Mouse (Mus musculus) right cerebral cortex, postnatal 10 days (tissue): ENCODE results near the gene Polk.

Experiments
- DNase-seq, 2 experiments: peaks; one replicate each; pipeline ENCODE4 v3.0.0; 2021; ENCODE audit warnings: low spot score in 2 of 2

The Polk gene

DNA sequence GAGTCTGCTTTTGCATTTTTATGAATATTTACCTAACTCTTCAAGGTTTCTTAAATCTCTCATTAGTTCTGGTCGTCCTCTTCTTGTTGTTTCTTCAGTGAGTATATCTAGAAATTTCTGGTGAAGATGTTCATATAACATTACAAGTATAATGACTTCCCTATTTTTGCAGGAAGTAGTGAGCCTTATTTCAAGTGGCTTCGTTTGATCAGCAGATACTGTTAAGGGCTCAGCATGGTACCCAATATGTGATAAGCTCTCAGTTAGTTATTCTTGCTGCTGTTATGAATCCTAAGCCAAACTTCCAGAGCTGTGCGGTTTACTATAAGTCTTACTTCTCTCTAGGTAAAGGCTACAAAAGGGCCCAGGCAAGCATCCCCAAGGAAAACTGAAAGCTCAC lies 12.8 kb downstream of the Polk start:
- DNase-seq: no peak

DNA sequence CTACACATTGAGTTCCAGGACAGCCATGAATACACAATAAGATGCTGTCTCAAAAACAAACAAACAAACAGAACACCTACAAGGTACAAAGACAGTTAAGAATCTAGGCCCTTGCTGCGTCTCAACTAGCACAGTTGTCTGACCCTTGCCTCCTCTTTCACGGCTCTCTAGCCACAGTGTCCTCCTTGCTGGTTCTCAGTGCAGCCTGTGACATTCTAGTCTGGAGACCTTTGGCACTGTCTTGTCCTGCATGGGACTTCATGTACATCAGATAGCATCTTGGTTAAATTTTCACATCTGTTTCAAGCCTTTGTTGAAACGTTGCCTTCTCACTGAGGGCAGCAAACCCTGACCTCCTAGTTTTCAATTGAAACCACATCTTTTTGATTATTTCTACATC lies 13.6 kb downstream of the Polk start:
- DNase-seq: no peak

DNA sequence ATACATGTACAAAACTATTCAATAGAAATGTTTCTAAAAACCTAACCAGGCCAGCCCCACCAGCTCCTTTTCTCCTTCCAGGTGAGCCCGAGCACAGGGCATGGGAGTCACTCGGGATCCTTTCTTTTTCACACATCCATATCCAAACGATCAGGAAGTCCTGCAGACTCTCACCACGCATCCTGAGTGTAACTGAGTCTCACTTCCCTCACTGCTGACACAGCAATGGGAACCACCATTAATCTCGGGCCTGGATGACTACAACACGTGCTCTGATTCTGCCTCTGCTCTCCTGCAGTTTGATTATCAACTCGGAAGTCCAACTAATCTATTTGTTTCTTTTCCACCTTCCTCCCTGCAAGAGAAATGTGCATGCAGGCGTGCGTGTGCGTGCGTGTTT lies 14.5 kb downstream of the Polk start:
- no peak for DNase-seq

DNA sequence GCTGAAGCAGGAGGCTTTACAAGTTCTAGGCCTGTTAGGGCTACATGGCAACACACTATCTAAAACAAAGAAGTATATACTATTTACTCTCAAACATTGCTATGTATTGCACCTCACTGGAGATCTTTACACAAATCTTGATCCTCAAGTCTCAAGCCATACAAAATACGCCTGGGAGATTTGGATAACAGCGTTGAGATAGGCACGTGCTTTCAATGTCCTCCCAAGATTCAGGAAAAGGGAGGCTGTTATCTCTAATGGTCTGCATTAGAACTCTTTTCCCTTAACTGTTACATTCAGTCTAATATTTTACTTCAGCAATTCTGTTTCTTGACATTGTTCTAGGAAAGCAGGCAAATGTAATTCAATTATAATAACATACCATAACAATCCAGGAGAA lies 15.4 kb downstream of the Polk start:
- DNase-seq: no peak

DNA sequence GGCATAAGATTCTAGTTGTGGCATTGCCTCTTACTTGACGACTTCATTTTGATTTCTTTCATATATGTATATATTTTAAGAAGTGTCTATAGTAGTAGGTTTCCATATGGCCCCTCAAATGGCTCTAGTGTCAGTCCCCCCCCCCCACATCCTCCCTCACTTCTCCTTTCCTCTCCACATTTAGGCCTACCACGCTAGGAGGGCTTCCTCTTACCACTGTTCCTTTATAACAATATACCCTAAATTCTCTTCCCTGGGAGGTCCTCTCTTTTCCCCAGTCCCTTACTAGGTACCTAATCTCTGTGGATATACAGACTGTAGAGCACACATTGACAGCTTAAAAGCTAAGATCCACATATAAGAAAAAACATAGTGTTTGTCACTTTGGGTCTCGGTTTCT lies 21.1 kb downstream of the Polk start:
- DNase-seq: no peak

DNA sequence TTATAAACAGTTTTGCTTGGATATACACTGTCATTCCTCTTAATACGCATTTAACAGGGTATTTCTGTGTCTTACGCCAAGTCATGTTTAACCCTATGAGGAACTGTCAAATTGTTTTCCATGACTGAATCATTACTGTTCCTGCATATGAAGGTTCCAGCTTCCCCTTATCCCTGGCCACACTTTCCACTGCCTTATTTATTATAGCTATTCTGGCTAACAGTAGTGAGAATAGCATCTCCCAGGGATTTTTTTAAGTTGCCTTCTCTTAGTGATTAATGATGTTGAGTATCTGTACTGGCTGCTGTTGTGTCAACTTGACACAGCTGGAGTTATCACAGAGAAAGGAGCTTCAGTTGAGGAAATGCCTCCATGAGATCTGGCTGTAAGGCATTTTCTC lies 25.0 kb downstream of the Polk start:
- DNase-seq: no peak

DNA sequence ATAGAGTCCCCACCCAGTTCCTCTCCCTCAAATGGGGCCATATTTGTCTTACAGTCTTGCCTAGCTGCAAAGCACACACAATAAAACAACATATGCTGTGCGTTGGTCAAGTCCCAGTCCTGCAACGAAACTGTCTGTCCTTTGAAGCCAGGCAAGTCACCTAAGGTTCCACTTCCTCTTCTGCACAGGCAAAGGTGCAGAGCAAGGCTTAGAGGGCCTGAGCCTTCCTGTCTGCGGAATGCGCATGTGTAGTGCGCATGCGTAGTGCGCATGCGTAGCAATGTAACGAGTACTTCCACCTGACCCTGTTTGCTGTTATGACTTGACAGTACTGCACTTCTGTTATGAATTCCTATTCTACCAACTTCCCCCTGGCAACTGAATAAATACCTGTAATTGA lies 26.1 kb downstream of the Polk start:
- no peak for DNase-seq

DNA sequence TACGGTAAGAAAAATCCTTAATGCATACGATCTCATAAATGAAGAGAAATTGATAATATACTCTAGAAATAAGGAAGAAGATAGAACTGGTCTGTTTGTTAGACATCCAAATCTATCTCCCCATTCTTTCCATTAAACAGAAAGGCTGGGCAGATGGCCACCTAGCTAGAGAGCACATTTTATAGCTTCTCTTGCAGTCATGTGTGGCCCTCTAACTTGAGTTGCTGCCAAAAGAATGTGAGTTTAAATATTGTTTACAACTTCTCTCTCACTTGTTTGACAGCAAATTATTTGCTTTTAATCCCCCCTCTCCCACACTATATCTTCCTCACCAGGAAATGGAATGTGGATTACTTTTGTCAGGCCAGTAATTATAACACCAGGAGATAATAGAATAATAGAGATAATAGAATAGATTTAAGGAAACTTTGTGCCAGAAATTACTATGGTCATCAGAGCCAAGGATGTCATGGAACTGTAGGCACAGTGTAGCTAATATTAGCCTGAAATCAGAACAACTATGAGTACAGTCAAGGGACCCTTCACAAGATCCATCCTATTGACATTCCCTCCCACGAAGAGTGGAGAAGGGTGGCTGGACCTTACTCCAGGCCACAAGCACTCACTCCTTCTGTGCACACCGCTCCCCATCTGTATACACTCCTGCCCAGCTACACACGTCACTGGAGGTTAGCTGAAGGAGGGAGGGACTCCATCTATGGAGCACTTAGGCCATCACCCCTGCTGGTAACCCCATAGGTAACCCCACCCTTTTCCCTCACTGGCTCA lies 28.0 kb downstream of the Polk start:
- DNase-seq: no peak

DNA sequence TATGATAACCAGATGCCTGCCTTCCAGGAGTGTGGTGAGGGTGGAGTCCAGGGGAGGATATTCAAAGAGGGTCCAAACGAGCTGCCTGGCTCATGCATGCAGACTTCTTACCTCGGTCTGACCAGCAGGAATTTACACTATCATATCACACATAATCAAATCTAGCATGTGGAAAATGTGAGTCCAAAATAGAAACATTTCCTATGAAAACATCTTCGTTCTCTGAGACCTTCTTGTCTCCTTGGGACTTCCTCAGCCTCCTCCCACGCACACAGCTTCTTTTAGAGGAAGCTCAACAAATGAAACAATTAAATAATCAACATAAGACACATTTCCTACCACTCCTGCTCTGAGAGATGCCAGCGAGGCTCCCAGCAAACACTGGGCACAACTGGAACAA lies 30.5 kb downstream of the Polk start:
- DNase-seq: no peak

DNA sequence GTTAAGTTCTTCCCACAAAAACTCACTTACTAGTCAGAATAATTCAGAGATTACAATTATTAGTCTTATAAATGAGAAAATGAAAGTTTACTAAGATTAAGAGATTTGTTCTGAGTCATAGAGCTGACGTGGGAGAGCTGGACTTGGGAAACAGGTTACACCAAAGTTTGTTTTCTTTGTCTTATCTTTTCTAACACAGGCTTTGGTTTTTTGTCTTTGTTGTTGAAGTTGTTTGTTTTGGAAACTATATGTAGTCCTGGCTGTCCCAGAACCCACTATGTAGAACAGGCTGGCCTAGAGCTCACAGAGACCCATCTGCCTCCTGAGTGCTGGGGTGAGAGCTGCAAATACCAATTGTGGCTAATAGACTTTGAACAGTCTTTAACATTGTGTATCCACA lies 31.1 kb downstream of the Polk start:
- DNase-seq: no peak

DNA sequence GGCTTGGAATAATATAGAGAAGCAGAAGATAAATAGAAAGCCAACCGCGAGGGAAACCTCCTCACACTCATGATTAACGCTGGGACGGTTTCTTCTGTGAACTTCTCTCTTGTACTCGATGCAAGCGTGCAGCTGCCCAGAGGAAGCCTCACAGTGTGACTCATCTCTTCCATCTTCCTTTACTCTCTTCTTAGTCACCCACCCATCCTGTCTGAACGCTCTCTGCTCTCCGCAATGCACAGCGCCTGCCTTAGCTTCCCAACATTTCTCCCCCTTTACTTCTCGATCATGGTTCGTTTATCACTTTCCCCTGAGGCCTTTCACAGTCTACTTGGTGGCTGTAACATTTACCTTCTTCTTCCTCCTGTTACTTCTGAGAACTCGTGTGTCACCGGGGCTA lies 31.7 kb downstream of the Polk start:
- no peak for DNase-seq

DNA sequence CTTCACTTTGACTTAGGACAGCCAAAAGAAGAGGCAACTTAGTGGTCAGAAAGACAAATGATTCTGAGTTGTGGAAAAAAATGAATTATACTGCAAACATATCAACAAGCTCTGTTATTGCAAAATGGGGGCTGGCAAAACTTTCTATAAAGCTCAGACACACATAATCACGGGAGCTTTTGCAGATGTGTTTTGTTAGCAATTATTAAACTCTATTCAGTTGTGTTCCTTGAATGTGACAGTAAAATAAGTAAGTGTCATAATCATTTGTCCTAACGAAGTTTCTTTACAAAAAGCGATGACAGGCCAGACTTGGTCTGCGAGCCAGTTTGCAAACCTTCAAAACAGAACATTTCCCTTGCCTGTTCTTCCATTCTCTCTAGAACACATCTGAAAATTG lies 34.8 kb downstream of the Polk start:
- no peak for DNase-seq

DNA sequence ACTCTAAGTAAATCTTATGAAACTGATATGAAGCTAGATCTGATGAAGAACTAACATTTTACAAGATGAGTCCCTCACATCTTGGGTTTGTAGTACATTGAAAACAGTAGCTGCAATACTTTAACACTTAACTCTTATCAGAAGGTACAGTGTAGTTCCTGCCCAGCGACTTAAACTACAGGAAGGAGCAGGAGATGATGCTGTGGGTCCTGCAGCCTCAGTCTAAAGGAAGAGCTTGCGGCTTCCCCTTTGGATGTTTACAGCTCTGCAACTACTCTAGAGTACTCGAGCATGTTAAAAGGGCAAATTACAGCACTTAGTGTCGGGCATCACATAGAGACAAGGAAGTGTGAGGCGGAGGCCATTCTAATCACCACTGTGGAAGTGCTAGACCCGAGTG lies 36.1 kb downstream of the Polk start:
- no peak for DNase-seq

DNA sequence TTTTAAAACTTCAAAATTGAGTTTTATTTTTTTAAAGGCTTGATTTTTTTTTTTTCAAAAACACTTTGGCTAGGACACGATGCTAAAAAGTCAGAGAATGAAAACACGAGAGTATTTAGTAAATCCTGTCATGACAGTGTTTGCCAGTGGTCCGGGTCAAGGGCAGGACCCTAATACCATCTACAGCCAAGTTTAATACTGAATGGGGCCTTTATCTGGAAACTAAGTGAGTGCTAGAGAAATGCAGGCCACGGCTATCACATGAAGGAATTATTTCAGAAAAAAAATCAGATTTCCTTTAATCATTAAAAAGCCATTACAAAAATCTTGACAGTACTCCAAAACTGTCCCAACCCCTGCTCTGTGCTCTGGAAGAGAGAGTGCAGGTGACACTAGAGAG lies 36.7 kb downstream of the Polk start:
- DNase-seq: no peak

DNA sequence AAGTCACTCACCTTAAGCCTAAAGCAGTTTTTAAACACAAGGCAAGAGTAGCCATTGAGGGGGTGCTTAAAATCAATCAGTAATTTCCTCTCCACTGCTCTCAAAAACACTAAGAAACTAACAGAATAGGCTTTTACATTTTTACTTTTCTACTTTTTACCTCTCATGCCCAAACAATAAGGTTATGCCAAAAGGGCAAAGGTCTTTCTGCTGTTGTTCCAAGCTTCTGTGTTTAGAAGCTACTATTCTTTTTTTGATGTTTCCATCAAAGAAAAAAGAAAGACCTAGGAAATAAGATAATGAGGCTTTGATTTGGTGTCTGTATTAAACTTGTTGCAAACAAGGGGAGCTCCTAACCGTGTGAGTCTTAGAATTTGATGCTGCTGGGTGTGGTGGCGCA lies 42.5 kb downstream of the Polk start:
- DNase-seq: no peak

DNA sequence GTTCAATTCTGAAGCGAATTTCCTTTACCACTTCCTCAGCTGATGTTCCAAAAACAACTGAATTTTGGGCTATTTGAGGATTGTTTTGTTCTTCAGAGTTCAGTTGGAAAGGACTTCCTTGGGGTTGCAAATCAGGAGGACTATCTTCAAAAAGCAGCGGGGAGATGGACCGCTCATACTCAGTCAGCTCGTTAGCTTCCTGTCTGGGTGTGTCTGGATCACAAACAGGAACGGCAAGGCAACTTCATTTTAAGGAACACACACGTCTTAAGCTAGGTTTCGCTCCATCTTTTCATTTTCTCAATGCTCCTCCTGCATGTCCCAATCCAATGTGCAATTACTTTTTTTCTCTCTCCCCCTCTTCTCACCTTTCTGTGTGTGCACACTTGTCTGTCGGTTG lies 45.7 kb downstream of the Polk start:
- no peak for DNase-seq

DNA sequence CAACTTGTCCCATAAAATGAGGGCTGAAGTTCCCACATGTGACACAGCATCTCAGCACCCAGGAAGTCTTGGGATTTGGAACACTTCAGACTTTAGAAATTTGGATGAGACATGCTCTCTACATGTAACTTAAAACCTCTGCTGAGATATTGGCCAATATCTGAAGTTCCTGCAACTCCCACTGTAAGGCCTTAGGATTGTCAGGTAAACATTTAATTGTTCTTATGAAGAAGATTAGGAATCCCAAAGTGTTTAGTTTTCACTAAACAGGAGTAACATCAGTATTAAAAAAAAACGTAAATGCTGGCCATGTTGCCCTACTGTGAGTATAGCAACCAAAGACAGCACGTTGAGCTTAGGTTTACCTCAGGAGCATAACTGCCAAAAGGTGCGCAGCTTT lies 51.9 kb downstream of the Polk start, which contains the start of gene Gm17622:
TSS of gene Gm17622 (plus strand) at position 301 of the 400 bp plus-strand sequence.
- DNase-seq: no peak

DNA sequence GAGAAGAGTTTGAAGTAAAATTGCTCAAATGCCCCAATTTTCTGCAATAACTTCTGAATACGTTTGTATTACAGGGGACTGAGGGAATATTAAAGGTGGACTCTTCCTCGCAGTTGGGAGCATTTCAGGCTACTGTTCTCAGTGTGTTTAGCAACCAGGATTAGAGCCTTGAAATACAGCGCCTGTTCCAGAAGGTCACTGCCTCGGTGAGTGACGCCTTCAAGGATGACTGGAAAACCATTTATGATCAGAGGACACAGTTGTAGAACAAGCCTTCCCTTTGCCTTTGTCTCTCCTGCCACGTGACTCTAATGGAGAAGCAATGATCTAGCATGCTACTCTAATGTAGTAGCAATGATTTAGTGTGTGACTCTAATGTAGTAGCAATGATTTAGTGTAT lies 54.4 kb downstream of the Polk start:
- no peak for DNase-seq

DNA sequence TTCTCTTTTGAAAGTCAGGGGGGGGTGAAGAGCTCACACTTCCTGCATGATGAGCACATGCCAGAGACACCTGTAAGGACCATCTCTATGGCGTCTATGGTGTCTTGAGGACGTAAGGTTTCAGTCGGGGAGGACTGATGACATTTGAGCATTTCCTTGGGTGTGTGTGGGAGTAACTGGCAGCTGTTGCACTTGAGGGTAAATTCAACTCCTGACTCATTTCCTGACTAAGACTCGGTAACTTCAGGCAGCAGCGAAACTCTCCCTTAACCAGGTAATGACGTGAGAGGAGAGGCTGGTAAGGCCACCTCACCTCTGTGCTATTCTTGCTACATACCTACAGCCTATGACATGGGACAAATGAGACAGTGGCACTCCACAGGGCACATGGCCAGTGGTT lies 55.1 kb downstream of the Polk start:
- no peak for DNase-seq

DNA sequence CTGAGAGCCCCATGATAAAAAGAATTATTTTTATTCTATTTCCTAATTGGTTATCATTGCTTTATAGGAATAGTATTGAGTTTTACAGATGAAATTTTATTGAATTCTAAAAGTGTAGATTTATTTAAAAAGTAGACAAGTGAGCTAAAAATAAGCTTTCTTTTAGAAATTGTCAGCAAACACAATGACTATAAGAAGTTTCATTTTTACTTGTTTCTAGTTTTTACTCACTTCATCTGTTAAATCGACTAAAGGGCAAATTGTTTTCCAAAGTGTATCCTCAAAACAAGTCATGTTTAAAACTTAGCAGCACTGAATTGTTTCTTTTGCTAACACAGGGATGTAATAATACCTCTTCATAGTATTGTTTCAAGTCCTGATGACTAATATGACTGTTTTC lies 63.4 kb downstream of the Polk start:
- DNase-seq: no peak

DNA sequence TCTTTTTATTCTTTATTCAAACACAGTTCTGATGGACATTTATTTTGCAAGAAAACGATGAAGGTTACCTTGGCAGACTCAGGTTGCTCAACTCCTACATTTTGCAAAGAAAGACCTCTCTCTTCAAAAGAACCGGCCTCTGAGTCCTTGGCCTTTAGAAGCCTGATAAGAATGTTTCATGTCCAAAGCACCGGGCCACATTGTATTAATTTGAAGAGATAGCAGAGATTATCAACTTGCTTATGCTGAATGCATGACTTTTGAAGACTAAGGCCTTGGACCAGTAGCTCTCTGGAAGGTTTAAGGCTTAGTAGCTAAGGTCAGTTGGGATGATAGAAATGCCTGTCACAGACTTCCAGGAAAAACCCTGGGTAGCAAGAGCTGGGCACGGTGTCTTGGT lies 65.2 kb downstream of the Polk start:
- no peak for DNase-seq

DNA sequence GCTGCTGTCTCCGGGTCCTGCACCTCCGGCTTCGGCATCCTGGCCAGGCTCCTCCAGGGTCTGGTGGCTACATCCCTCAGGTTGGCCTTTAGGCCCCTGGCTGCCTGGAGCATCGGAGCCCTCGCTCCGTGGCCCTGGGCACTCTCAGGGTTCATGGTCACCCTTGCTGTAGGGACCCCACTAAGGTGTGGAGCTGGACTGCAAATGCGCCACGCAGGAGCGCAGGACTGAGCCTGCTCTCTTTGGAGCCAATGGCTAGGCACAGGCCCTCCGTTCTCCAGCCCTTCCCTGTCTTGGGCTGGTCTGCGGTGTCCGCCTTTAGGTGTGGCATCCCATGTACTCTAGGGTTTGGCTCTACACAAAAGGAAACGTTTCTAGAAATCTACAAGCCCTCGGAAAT lies 71.4 kb downstream of the Polk start, which contains the start of gene Ankdd1b:
TSS of gene Ankdd1b (minus strand) at position 242 of the 400 bp plus-strand sequence.
- no peak for DNase-seq

DNA sequence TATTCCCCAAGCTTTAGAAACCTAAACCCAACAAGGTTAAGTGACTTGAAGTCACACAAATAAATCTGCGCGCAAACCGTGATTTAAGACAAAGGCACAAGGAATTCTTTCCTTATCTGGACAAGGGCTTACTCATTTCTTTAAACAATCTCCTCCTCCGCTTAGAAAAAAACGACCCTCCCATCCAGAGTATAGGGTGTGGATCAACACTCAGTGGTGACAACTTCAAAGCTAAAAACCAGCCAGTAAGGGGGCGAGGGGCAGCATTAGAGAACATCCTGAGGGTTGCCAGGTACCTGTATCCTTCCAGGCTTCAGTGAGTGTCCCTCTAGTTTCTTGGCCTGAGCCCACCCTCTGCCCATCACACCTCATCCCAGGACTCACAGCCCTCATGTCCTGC lies 71.8 kb downstream of the Polk start:
- DNase-seq: no peak

DNA sequence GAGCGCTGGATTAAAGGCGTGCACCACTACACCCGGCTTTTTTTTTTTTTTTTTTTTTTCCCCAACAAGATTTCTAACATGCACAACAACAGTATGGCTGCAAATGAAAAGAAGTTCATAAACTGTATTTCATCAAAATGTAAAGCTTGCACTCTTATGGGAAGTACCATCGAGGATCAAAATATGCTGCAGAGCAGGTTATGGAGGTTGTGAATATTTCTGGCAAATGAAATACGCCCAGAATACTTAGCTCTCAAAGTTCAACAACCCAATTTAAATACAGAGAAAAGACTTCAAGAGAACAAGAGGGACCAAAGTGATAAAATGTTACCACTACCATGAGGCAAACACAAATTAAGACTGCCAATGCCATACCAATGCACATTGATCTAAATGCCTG lies 73.7 kb downstream of the Polk start:
- no peak for DNase-seq
